Mouse (Mus musculus): ENCODE data around the gene Dnajc17. TPM values are rescaled to one million over a fixed set of nuclear protein-coding genes. Genes with fewer than 3 reads are reported as not detected.

Dnajc17 gene
- total and polyA plus RNA-seq, 2 experiments from 2014 or later = 22.1 to 24.5 TPM

DNA sequence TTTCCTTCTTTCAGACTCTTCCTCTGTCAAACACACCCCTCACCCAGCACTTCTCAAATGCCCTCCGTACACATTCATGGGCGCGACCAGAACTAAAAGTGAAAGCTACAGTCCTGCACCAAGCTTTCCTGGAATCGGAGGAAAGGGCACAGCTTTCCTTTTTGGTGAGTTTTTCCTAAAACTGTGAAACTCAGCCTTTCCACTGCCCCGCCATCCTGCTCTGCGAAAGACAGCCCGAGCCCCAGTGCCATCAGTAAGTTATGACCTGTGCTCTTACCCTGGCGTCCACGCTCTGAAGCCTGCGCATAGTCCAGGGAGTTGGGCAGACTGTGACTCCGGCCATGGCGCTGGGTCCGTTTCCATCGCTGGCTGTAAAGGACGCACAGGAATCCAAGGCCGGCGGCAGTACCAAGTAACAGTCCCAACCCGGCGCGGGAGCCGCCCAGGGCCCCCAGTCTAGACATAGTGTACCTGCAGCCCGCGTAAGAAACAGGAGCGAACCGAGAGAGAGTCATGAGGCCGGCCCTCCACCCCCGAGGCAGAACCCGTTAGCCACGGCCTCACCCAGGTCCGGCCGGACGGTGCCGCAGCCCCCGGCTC lies 52.4 kb downstream of the Dnajc17 start:
- Histone ChIP-seq H3K4me2 (ENCODE audit: low read depth, low read length, poor library complexity, severe bottlenecking) (peak overlapping the region; percentile 96), H3K27me3 (ENCODE audit: insufficient read depth, low read length) (no peaks in the 10 kb centered on the region; the same call in 1 of the 2 replicates), H3K9ac (replicated peaks; ENCODE audit: low read length, poor library complexity, severe bottlenecking) (peak overlapping the region; percentile 83), H3K36me3 (ENCODE audit: insufficient read depth, low read length) (peaks cover 31% of the 10 kb centered on the region), H3K9me3 (ENCODE audit: low read length) (no peaks in the 10 kb centered on the region), H3K4me1 (ENCODE audit: insufficient read depth, low read length) (peaks cover 11% of the 10 kb centered on the region; the same call in 1 of the 2 replicates), H3K4me3 (ENCODE audit: low read depth, low read length) (peak overlapping the region; percentile 88), H3K27ac (ENCODE audit: low read depth, low read length) (peak overlapping the region; percentile 83)
- TF ChIP-seq CTCF (IDR thresholded peaks at IDR 0.05) = no peak
- 7% methylated on average over 33 of the region's 34 CpGs for WGBS
- ATAC-seq (ENCODE audit: low FRiP score) = no peak
- peak; percentile 7 for DNase-seq (ENCODE audit: low spot score)

DNA sequence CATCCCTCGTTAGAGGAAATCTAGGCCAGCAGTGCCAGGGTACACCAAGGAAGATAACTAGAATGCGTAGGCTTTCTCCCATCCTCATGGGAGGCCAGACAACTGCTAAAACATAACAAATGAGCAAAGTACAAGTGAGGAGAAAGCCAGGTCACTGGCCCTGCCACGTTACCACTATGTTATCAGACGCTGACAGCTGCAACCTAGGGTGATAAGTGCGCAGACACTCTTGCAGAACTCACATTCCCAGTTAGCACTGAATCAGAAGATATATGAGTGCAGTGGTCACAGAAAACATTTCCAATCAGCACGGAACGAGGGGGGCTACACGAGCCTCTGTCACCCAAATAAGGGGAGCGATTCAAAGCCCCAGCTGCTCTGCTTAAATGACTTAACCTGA lies 53.2 kb downstream of the Dnajc17 start:
- 84% methylated on average over 9 of the region's 9 CpGs for WGBS
- H3K27ac ChIP-seq (ENCODE audit: low read depth, low read length) = no peak overlapping the region
- ATAC-seq (ENCODE audit: low FRiP score) (no peak), DNase-seq (ENCODE audit: low spot score) (no peak)
- peaks cover 38% of the 10 kb centered on the region for H3K36me3 ChIP-seq (ENCODE audit: insufficient read depth, low read length)
- no peaks in the 10 kb centered on the region for H3K9me3 ChIP-seq (ENCODE audit: low read length)
- peaks cover 11% of the 10 kb centered on the region; the same call in 1 of the 2 replicates for H3K4me1 ChIP-seq (ENCODE audit: insufficient read depth, low read length)
- TF ChIP-seq CTCF (IDR thresholded peaks at IDR 0.05) = no peak
- H3K27me3 ChIP-seq (ENCODE audit: insufficient read depth, low read length) = no peaks in the 10 kb centered on the region
- H3K4me2 ChIP-seq (ENCODE audit: low read depth, low read length, poor library complexity, severe bottlenecking) = peak overlapping the region; percentile 96; the same call in 1 of the 2 replicates
- H3K9ac ChIP-seq (replicated peaks; ENCODE audit: low read length, poor library complexity, severe bottlenecking) = no peak overlapping the region
- H3K4me3 ChIP-seq (ENCODE audit: low read depth, low read length) = peak overlapping the region; percentile 88; the same call in 1 of the 2 replicates

DNA sequence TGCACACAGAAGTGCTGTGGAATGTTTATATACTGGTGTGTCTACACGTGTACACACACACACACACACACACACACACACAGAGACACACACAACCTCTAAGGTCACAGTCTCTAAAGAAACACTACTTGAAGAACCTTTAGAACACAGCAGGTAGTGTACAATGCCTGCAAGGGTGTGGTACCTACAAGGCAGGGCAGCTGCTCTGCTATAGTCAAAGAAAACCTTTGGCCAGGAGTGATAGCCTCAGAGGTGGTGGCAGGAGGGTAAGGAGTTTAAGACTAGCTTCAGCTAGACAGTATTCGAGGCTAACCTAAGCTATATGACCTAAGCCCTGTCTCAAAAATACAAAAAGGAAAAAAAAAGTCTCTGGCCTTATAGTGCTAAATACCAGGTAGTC lies 53.9 kb downstream of the Dnajc17 start:
- no peaks in the 10 kb centered on the region for H3K27me3 ChIP-seq (ENCODE audit: insufficient read depth, low read length)
- no peak overlapping the region for H3K9ac ChIP-seq (replicated peaks; ENCODE audit: low read length, poor library complexity, severe bottlenecking)
- no peak for ATAC-seq (ENCODE audit: low FRiP score)
- peaks cover 11% of the 10 kb centered on the region; the same call in 1 of the 2 replicates for H3K4me1 ChIP-seq (ENCODE audit: insufficient read depth, low read length)
- WGBS = 86% methylated on average over 2 of the region's 2 CpGs
- H3K36me3 ChIP-seq (ENCODE audit: insufficient read depth, low read length) = peaks cover 40% of the 10 kb centered on the region
- DNase-seq (ENCODE audit: low spot score) = no peak
- H3K27ac ChIP-seq (ENCODE audit: low read depth, low read length) = no peak overlapping the region
- H3K9me3 ChIP-seq (ENCODE audit: low read length) = no peaks in the 10 kb centered on the region
- TF ChIP-seq CTCF (IDR thresholded peaks at IDR 0.05) = no peak
- no peak overlapping the region for H3K4me2 ChIP-seq (ENCODE audit: low read depth, low read length, poor library complexity, severe bottlenecking)
- no peak overlapping the region for H3K4me3 ChIP-seq (ENCODE audit: low read depth, low read length)

DNA sequence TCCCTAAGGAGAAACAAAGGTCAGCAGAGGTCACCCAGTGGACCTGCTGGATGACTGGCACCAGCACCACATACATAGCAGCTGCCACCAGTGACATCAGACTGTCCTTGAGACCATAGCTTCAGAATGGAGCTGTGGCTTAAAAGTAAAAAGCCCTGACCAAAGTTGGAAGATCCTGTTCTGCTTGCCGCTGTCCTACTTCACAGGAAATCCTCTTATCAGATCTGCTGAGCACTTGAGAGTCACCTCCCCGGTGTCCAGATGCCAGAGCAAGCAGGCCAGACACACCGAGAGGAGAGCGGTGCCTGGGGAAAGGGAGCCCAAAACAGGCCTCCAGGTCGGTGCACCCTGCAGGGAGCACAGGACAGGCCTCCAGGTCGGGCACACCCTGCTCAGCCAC lies 56.3 kb downstream of the Dnajc17 start:
- Histone ChIP-seq H3K9ac (replicated peaks; ENCODE audit: low read length, poor library complexity, severe bottlenecking) (no peak overlapping the region), H3K27ac (ENCODE audit: low read depth, low read length) (no peak overlapping the region), H3K36me3 (ENCODE audit: insufficient read depth, low read length) (peaks cover 54% of the 10 kb centered on the region), H3K4me3 (ENCODE audit: low read depth, low read length) (no peak overlapping the region), H3K27me3 (ENCODE audit: insufficient read depth, low read length) (no peaks in the 10 kb centered on the region), H3K9me3 (ENCODE audit: low read length) (no peaks in the 10 kb centered on the region), H3K4me2 (ENCODE audit: low read depth, low read length, poor library complexity, severe bottlenecking) (no peak overlapping the region), H3K4me1 (ENCODE audit: insufficient read depth, low read length) (peaks cover 8% of the 10 kb centered on the region; the same call in 1 of the 2 replicates)
- DNase-seq (ENCODE audit: low spot score) = no peak
- 86% methylated on average over 6 of the region's 6 CpGs for WGBS
- no peak for ATAC-seq (ENCODE audit: low FRiP score)
- no peak for TF ChIP-seq CTCF (IDR thresholded peaks at IDR 0.05)

DNA sequence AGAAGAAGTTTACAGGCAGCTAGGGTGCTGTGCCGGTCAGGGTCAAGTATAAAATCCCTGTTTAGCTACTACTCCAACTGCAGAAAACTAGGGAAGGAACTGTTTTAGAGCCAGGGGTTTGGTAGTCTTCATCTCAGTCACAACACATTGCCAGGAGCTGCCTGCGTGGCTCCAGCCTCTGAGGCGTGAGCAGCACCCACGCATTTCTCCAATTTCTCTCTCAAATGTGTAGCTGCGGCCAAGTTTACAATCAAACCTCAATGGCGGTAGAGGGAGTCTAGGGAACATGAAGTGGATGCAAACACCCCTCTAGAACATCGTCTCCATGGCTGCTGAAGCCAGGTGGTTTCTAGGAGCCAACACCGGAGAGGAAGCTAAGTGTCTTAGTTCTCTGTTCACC lies 60.8 kb downstream of the Dnajc17 start:
- no peak for TF ChIP-seq CTCF (IDR thresholded peaks at IDR 0.05)
- H3K4me1 ChIP-seq (ENCODE audit: insufficient read depth, low read length) = no peaks in the 10 kb centered on the region
- WGBS = 96% methylated on average over 8 of the region's 8 CpGs
- no peaks in the 10 kb centered on the region for H3K27me3 ChIP-seq (ENCODE audit: insufficient read depth, low read length)
- no peak overlapping the region for H3K9ac ChIP-seq (replicated peaks; ENCODE audit: low read length, poor library complexity, severe bottlenecking)
- DNase-seq (ENCODE audit: low spot score) (no peak), ATAC-seq (ENCODE audit: low FRiP score) (no peak)
- H3K36me3 ChIP-seq (ENCODE audit: insufficient read depth, low read length) = peaks cover 65% of the 10 kb centered on the region
- no peaks in the 10 kb centered on the region for H3K9me3 ChIP-seq (ENCODE audit: low read length)
- H3K4me2 ChIP-seq (ENCODE audit: low read depth, low read length, poor library complexity, severe bottlenecking) = no peak overlapping the region
- H3K27ac ChIP-seq (ENCODE audit: low read depth, low read length) = no peak overlapping the region
- H3K4me3 ChIP-seq (ENCODE audit: low read depth, low read length) = no peak overlapping the region

DNA sequence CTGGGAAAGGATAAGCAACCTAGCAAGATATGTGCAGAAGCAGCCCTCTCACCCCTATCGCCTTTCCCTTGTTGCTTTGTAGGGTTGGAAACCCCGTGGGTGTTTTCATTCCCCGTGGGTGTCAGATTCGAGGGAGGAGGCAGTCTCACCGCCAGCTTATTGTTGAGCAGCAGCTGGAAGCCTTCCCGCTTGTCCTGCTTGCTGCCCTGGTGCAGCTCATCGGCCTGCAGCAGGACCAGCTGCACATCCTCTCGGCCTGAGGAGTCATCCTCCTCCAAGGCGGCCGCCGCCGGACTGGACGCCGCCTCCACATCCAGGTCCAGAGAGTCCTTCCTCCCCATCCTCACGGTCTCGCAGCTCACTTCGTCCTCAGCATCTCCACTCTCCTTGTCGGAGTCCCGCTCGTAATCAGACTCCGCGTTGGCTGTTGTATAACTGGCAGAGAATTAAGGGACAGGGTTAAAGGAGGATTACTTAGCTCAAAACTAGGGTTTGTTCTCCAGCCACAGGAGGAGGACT lies 61.4 kb downstream of the Dnajc17 start:
- Histone ChIP-seq H3K9me3 (ENCODE audit: low read length) (no peaks in the 10 kb centered on the region), H3K9ac (replicated peaks; ENCODE audit: low read length, poor library complexity, severe bottlenecking) (no peak overlapping the region), H3K4me3 (ENCODE audit: low read depth, low read length) (no peak overlapping the region), H3K4me1 (ENCODE audit: insufficient read depth, low read length) (no peaks in the 10 kb centered on the region), H3K27me3 (ENCODE audit: insufficient read depth, low read length) (no peaks in the 10 kb centered on the region), H3K36me3 (ENCODE audit: insufficient read depth, low read length) (peaks cover 65% of the 10 kb centered on the region), H3K27ac (ENCODE audit: low read depth, low read length) (no peak overlapping the region), H3K4me2 (ENCODE audit: low read depth, low read length, poor library complexity, severe bottlenecking) (no peak overlapping the region)
- TF ChIP-seq CTCF (IDR thresholded peaks at IDR 0.05) = no peak
- ATAC-seq (ENCODE audit: low FRiP score) (no peak), DNase-seq (ENCODE audit: low spot score) (no peak)
- 87% methylated on average over 22 of the region's 22 CpGs for WGBS

All from midbrain, postnatal 0 days (tissue).